Mouse (Mus musculus): ENCODE measurements around the gene Ifi207. TPM values are rescaled to one million over a fixed set of nuclear protein-coding genes. Genes with fewer than 3 reads are reported as not detected.
"Not testable (repeated sequence)": the region's sequence is repeated elsewhere in the genome, so short reads cannot be mapped to it uniquely, and the experiment has no call there.

The Ifi207 gene
- polyA plus RNA-seq (2016; fragmentation: Nextera tagmentation; extraction: Ambion mirVana), result 0.18 and 0.33 TPM in 2 replicates

GRCm38 (mm10) chr1:173741656-173742055, at the start of gene Ifi207:
Gene Ifi207, minus strand, starts transcription at chr1:173741747.
- no peaks in the 10 kb centered on the region for H3K4me1 ChIP-seq
- H3K4me2 ChIP-seq, result no peak within 1 kb of the TSS
- no peaks in the 10 kb centered on the region for H3K27me3 ChIP-seq
- H3K4me3 ChIP-seq (replicated peaks), result no peak within 1 kb of the TSS
- H3K27ac ChIP-seq, result no peak within 1 kb of the TSS
- no peak within 1 kb of the TSS for H3K9ac ChIP-seq
- no peaks in the 10 kb centered on the region for H3K36me3 ChIP-seq (replicated peaks)
- 77% methylated on average over 4 of the region's 4 CpGs for WGBS
- no peaks in the 10 kb centered on the region for H3K9me3 ChIP-seq
- ATAC-seq (ENCODE audit: low FRiP score), result no peak

- H3K36me3 ChIP-seq (replicated peaks); H3K27ac ChIP-seq; H3K4me2 ChIP-seq; H3K27me3 ChIP-seq; H3K9ac ChIP-seq; H3K4me3 ChIP-seq (replicated peaks); H3K4me1 ChIP-seq; H3K9me3 ChIP-seq; ATAC-seq (ENCODE audit: low FRiP score): not testable (repeated sequence)
- 57% methylated on average over 3 of the region's 3 CpGs for WGBS
Observed at GRCm38 (mm10) chr1:173773457-173773856, 31.9 kb upstream of the Ifi207 start.

- not testable (repeated sequence) for H3K4me1 ChIP-seq; H3K4me3 ChIP-seq (replicated peaks); H3K27ac ChIP-seq; H3K27me3 ChIP-seq; ATAC-seq (ENCODE audit: low FRiP score); H3K36me3 ChIP-seq (replicated peaks); H3K9ac ChIP-seq; H3K9me3 ChIP-seq; H3K4me2 ChIP-seq
- 89% methylated on average over 5 of the region's 5 CpGs for WGBS
Observed at GRCm38 (mm10) chr1:173766848-173767617, 25.5 kb upstream of the Ifi207 start, which contains the start of gene Ifi204. Gene Ifi204, minus strand, starts transcription at chr1:173766943.

GRCm38 (mm10) chr1:173760032-173760431, 18.5 kb upstream of the Ifi207 start:
- not testable (repeated sequence) for H3K4me1 ChIP-seq; H3K27ac ChIP-seq; H3K27me3 ChIP-seq; H3K36me3 ChIP-seq (replicated peaks); ATAC-seq (ENCODE audit: low FRiP score); H3K9ac ChIP-seq; H3K4me2 ChIP-seq; H3K4me3 ChIP-seq (replicated peaks); H3K9me3 ChIP-seq
- 93% methylated on average over 5 of the region's 5 CpGs for WGBS

- Histone ChIP-seq H3K27ac (no peak overlapping the region), H3K4me3 (replicated peaks) (no peak overlapping the region), H3K27me3 (no peaks in the 10 kb centered on the region), H3K4me1 (no peaks in the 10 kb centered on the region), H3K9me3 (no peaks in the 10 kb centered on the region), H3K4me2 (no peak overlapping the region), H3K9ac (no peak overlapping the region), H3K36me3 (replicated peaks) (no peaks in the 10 kb centered on the region)
- 79% methylated on average over 1 of the region's 1 CpGs for WGBS
- no peak for ATAC-seq (ENCODE audit: low FRiP score)
Observed at GRCm38 (mm10) chr1:173742262-173742661, 715 bp upstream of the Ifi207 start.

- Histone ChIP-seq H3K4me1 (no peaks in the 10 kb centered on the region), H3K27ac (no peak overlapping the region), H3K36me3 (replicated peaks) (no peaks in the 10 kb centered on the region), H3K9me3 (no peaks in the 10 kb centered on the region), H3K4me3 (replicated peaks) (no peak overlapping the region), H3K9ac (no peak overlapping the region), H3K4me2 (no peak overlapping the region), H3K27me3 (no peaks in the 10 kb centered on the region)
- no peak for ATAC-seq (ENCODE audit: low FRiP score)
Observed at GRCm38 (mm10) chr1:173740537-173740936, 1.0 kb downstream of the Ifi207 start.

- ATAC-seq (ENCODE audit: low FRiP score), result no peak
- Histone ChIP-seq H3K4me1 (no peaks in the 10 kb centered on the region), H3K4me2 (no peak overlapping the region), H3K9me3 (no peaks in the 10 kb centered on the region), H3K27me3 (no peaks in the 10 kb centered on the region), H3K4me3 (replicated peaks) (no peak overlapping the region), H3K27ac (no peak overlapping the region), H3K36me3 (replicated peaks) (no peaks in the 10 kb centered on the region), H3K9ac (no peak overlapping the region)
- WGBS, result 75% methylated on average over 2 of the region's 2 CpGs
Observed at GRCm38 (mm10) chr1:173736986-173737385, 4.6 kb downstream of the Ifi207 start.

GRCm38 (mm10) chr1:173735015-173735414, 6.5 kb downstream of the Ifi207 start:
- not testable (repeated sequence) for H3K27ac ChIP-seq; H3K36me3 ChIP-seq (replicated peaks); H3K27me3 ChIP-seq; H3K4me3 ChIP-seq (replicated peaks); H3K9me3 ChIP-seq; H3K9ac ChIP-seq; H3K4me2 ChIP-seq; ATAC-seq (ENCODE audit: low FRiP score); H3K4me1 ChIP-seq
- whole genome bisulfite sequencing, result 87% methylated on average over 4 of the region's 4 CpGs

- H3K9me3 ChIP-seq, result no peaks in the 10 kb centered on the region
- no peaks in the 10 kb centered on the region for H3K4me1 ChIP-seq
- no peak overlapping the region for H3K9ac ChIP-seq
- H3K27ac ChIP-seq, result no peak overlapping the region
- 43% methylated on average over 7 of the region's 7 CpGs for WGBS
- no peaks in the 10 kb centered on the region for H3K27me3 ChIP-seq
- H3K4me3 ChIP-seq (replicated peaks), result no peak overlapping the region
- ATAC-seq (ENCODE audit: low FRiP score), result no peak
- no peaks in the 10 kb centered on the region for H3K36me3 ChIP-seq (replicated peaks)
- H3K4me2 ChIP-seq, result no peak overlapping the region
Observed at GRCm38 (mm10) chr1:173733219-173733618, 8.3 kb downstream of the Ifi207 start.

GRCm38 (mm10) chr1:173694270-173694669, 47.3 kb downstream of the Ifi207 start:
- no peak overlapping the region for H3K27ac ChIP-seq
- H3K27me3 ChIP-seq, result no peaks in the 10 kb centered on the region
- H3K4me2 ChIP-seq, result no peak overlapping the region
- H3K4me3 ChIP-seq (replicated peaks), result no peak overlapping the region
- H3K9ac ChIP-seq, result no peak overlapping the region
- no peaks in the 10 kb centered on the region for H3K9me3 ChIP-seq
- 94% methylated on average over 1 of the region's 1 CpGs for WGBS
- ATAC-seq (ENCODE audit: low FRiP score), result no peak
- H3K36me3 ChIP-seq (replicated peaks), result no peaks in the 10 kb centered on the region
- no peaks in the 10 kb centered on the region for H3K4me1 ChIP-seq

GRCm38 (mm10) chr1:173678605-173679004, 62.9 kb downstream of the Ifi207 start:
- not testable (repeated sequence) for H3K4me2 ChIP-seq; H3K9ac ChIP-seq; ATAC-seq (ENCODE audit: low FRiP score); H3K36me3 ChIP-seq (replicated peaks); H3K27me3 ChIP-seq; H3K4me3 ChIP-seq (replicated peaks); H3K9me3 ChIP-seq; H3K27ac ChIP-seq; H3K4me1 ChIP-seq
- 89% methylated on average over 1 of the region's 1 CpGs for WGBS

- H3K27me3 ChIP-seq, result not testable (repeated sequence)
- 52% methylated on average over 3 of the region's 3 CpGs for WGBS
Observed at GRCm38 (mm10) chr1:173673458-173674097, 68.0 kb downstream of the Ifi207 start, which contains the start of gene Ifi208. Gene Ifi208, plus strand, starts transcription at chr1:173673675.

More at GRCm38 (mm10) chr1:173673458-173674097, 68.0 kb downstream of the Ifi207 start, which contains the start of gene Ifi208:
- not testable (repeated sequence) for H3K9ac ChIP-seq; H3K36me3 ChIP-seq (replicated peaks); ATAC-seq (ENCODE audit: low FRiP score); H3K4me1 ChIP-seq; H3K27ac ChIP-seq; H3K4me2 ChIP-seq; H3K4me3 ChIP-seq (replicated peaks); H3K9me3 ChIP-seq

Data from forebrain, embryonic 12.5 days (tissue).